ENCODE assay signal across 8 mouse cellular contexts in the genomic region with DNA sequence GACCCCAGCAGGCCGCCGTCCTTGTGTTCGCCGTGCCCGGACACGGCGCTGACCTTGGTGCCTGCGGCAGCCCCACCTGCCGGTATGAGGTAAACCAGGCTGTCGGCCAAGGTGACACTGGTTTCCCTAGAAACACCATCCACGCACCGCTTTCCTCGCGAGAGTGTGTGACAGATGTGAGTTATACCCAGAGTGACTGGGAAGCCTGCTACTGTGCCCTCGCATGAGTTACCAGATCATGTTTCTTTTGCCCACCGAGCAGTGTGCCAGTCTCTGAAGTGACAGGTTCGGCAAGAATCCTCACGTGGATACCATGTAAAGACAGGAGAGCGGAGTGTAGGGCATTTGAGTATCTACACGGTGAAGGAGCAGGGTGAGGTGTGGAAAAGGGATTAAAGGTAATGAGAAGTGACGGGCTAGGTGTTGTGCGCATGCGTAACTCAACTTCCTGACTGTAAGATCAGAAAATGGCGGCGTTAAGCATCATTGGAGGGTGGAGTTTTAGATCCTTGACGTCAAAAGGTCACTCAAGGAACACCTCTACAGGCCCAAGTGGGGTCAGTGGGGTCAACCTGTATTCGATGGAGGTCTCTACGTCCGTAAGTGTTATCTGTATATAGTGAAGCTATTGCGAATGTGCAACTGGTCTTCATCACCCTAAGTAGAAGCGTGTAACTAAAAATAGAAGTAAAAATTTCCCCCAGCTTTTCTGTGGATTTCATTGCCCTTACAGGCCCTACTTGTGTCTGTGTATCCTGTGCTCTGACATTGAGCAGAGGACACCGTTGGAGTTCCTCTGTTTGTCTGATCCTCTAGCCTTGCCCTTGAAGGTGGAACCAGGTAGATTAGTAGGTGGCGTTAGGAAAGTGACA. TPM values are rescaled to one million over a fixed set of nuclear protein-coding genes. Genes with fewer than 3 reads are reported as not detected.
A peak's percentile ranks its signal among the peaks of the same experiment; 100 is the strongest.
DNase-seq lines count a peak whose midpoint lies in the region; ATAC-seq and TF ChIP-seq lines count a peak whose summit lies in the region.

No protein-coding gene starts in this region.

- peak overlapping the region; percentile 58 for H3K4me2 ChIP-seq in hindbrain, embryonic 15.5 days

- DNase-seq in cerebellum, postnatal 4 days (ENCODE audit: low spot score in 2 of 2) = no peak
- DNase-seq in cerebellum, adult 2 months = peak in 1 of 2 experiments; percentile 84
- DNase-seq in forelimb bud, embryonic 11.5 days (ENCODE audit: low read depth, low spot score) = peak; percentile 76
- peak; percentile 71 to 91 for DNase-seq in left cerebral cortex, postnatal 14 days (ENCODE audit: low spot score in 2 of 2)
- DNase-seq in mesoderm, embryonic 11.5 days (ENCODE audit: low read depth, low spot score) = peak; percentile 74
- DNase-seq in spleen, postnatal 14 days (ENCODE audit: low spot score in 2 of 2) = peak; percentile 25 to 55

- H3K9me3 ChIP-seq in hindbrain, embryonic 15.5 days = no peaks in the 10 kb centered on the region

- peak overlapping the region; percentile 82 for H3K27ac ChIP-seq in cerebellum, adult 2 months (ENCODE audit: insufficient read depth, low read length)
- H3K27ac ChIP-seq in hindbrain, embryonic 15.5 days (replicated peaks) = peak overlapping the region; percentile 92

- peak; percentile 35; the same call in 1 of the 2 replicates for TF ChIP-seq POLR2A in cerebellum, adult 2 months (IDR thresholded peaks at IDR 0.05; ENCODE audit: borderline replicate concordance, insufficient read depth, low read length)

- peaks cover 2% of the 10 kb centered on the region; the same call in 1 of the 2 replicates for H3K4me1 ChIP-seq in cerebellum, adult 2 months (ENCODE audit: control insufficient read depth, insufficient read depth, low read length)
- peaks cover 18% of the 10 kb centered on the region for H3K4me1 ChIP-seq in hindbrain, embryonic 15.5 days (replicated peaks)

- peak; percentile 12 for ATAC-seq in cerebellum, adult (ENCODE audit: insufficient number of reproducible peaks, low FRiP score, low TSS enrichment)
- ATAC-seq in hindbrain, embryonic 15.5 days (ENCODE audit: low FRiP score, low read depth) = no peak; the same call in 1 of the 2 replicates

- H3K4me3 ChIP-seq in cerebellum, adult 2 months (replicated peaks; ENCODE audit: insufficient read depth, low read depth, low read length) = peak overlapping the region; percentile 89
- peak overlapping the region; percentile 69 for H3K4me3 ChIP-seq in hindbrain, embryonic 15.5 days

- TF ChIP-seq CTCF in cerebellum, adult 2 months (IDR thresholded peaks at IDR 0.05; ENCODE audit: borderline replicate concordance, insufficient read depth, low read depth, low read length) = no peak; the same call in 1 of the 2 replicates

- peaks cover 5% of the 10 kb centered on the region; the same call in 1 of the 2 replicates for H3K36me3 ChIP-seq in hindbrain, embryonic 15.5 days

- peak overlapping the region; percentile 64 for H3K9ac ChIP-seq in hindbrain, embryonic 15.5 days

- WGBS in cerebellum, adult 2 months = 14% methylated on average over 33 of the region's 33 CpGs
- WGBS in hindbrain, embryonic 15.5 days = 17% methylated on average over 33 of the region's 33 CpGs

- H3K27me3 ChIP-seq in cerebellum, adult 2 months (ENCODE audit: control insufficient read depth, insufficient read depth, low read length) = no peaks in the 10 kb centered on the region
- no peaks in the 10 kb centered on the region for H3K27me3 ChIP-seq in hindbrain, embryonic 15.5 days

- intact Hi-C loops in left cerebral cortex, postnatal 14 days (cut with DNase I) = no loop called here

RNA-seq across cellular contexts. Expression of a gene that starts 0.9 kb away (rescaled TPM):
- polyA plus RNA-seq in cerebellum, adult 2 months (2012; rRNA removed) = 232 and 235 TPM in 2 replicates
- polyA plus RNA-seq in hindbrain, embryonic 15.5 days (2015; fragmentation: Nextera tagmentation; extraction: Ambion mirVana) = 130 and 133 TPM in 2 replicates
- total RNA-seq in left cerebral cortex, postnatal 14 days (2021) = 100 to 1,000 TPM; 248 to 260 TPM

RNA-seq across cellular contexts. Expression of a gene that starts 17.7 kb away (rescaled TPM):
- polyA plus RNA-seq in cerebellum, adult 2 months (2012; rRNA removed) = 185 and 188 TPM in 2 replicates
- polyA plus RNA-seq in hindbrain, embryonic 15.5 days (2015; fragmentation: Nextera tagmentation; extraction: Ambion mirVana) = 116 TPM in 2 replicates
- 10 to 100 TPM; 78.2 to 81.7 TPM for total RNA-seq in left cerebral cortex, postnatal 14 days (2021)

RNA-seq across cellular contexts. Expression of a gene that starts 24.8 kb away (rescaled TPM):
- 48.5 and 49.4 TPM in 2 replicates for polyA plus RNA-seq in cerebellum, adult 2 months (2012; rRNA removed)
- 67.6 and 69.0 TPM in 2 replicates for polyA plus RNA-seq in hindbrain, embryonic 15.5 days (2015; fragmentation: Nextera tagmentation; extraction: Ambion mirVana)
- total RNA-seq in left cerebral cortex, postnatal 14 days (2021) = 10 to 100 TPM; 46.2 to 47.3 TPM

Comparison
In these comparisons a context has a peak if more than half of its experiments do, and no peak if none do; other contexts are left out.
1. DNase-seq: peak in forelimb bud, embryonic 11.5 days (single experiment), left cerebral cortex, postnatal 14 days (2 of 2), mesoderm, embryonic 11.5 days (single experiment) and spleen, postnatal 14 days (2 of 2); none in cerebellum, postnatal 4 days (0 of 2).